ENCODE assay signal across 9 mouse cellular contexts in genomic region chr13:51567078-51567395, GRCm38 (mm10). TPM values are rescaled to one million over a fixed set of nuclear protein-coding genes. Genes with fewer than 3 reads are reported as not detected.
A peak's percentile ranks its signal among the peaks of the same experiment; 100 is the strongest.
DNase-seq lines count a peak whose midpoint lies in the region; ATAC-seq lines count a peak whose summit lies in the region.
"Had no signal": no experiment of that assay in that cellular context is flagged by ENCODE, and none has a peak within 500 bp of the region (broad histone marks: within the 10 kb centered on the region; RNA-seq: fewer than 3 reads in every experiment).

No protein-coding gene starts in this region.

- peak overlapping the region; percentile 84 for H3K4me2 ChIP-seq in stomach, embryonic 14.5 days (replicated peaks; ENCODE audit: low read depth, low read length)

- H3K9ac ChIP-seq in stomach, embryonic 14.5 days (replicated peaks; ENCODE audit: low read depth, low read length), result peak overlapping the region; percentile 33; the same call in 1 of the 2 replicates

- H3K4me1 ChIP-seq in stomach, embryonic 14.5 days (ENCODE audit: control insufficient read depth, insufficient read depth, low read length), result peaks cover 23% of the 10 kb centered on the region; the same call in 1 of the 2 replicates

- no peak overlapping the region for H3K27ac ChIP-seq in stomach, embryonic 14.5 days (ENCODE audit: low read length)

- H3K27me3 ChIP-seq in stomach, embryonic 14.5 days (ENCODE audit: control insufficient read depth, insufficient read depth, low read length), result peaks cover 42% of the 10 kb centered on the region

- ATAC-seq in stomach, embryonic 14.5 days (ENCODE audit: insufficient number of reproducible peaks, insufficient read depth, low FRiP score, low read depth), result no peak

- no peaks in the 10 kb centered on the region for H3K9me3 ChIP-seq in stomach, embryonic 14.5 days (ENCODE audit: control insufficient read depth, low read depth, low read length)

- peak overlapping the region; percentile 37 for H3K4me3 ChIP-seq in stomach, embryonic 14.5 days (ENCODE audit: low read depth, low read length)

- DNase-seq in gastrocnemius, postnatal 10 days, result peak; percentile 31
- no peak for DNase-seq in gastrocnemius, adult 8-10 months (ENCODE audit: low spot score in 2 of 2)
- peak; percentile 24 for DNase-seq in right cerebral cortex, postnatal 14 days
- DNase-seq in right cerebral cortex, postnatal 36 days (ENCODE audit: low spot score in 2 of 2), result no peak
- peak; percentile 30 to 36 for DNase-seq in kidney, postnatal 4 days
- no peak for DNase-seq in adrenal gland, adult 2 months
- DNase-seq in MN1 (ENCODE audit: low spot score), result no peak

- no peaks in the 10 kb centered on the region for H3K36me3 ChIP-seq in stomach, embryonic 14.5 days (ENCODE audit: control insufficient read depth, insufficient read depth, low read length)

- under 1% methylated on average over 42 of the region's 42 CpGs for WGBS in stomach, embryonic 14.5 days

RNA-seq across cellular contexts. Expression of gene Shc3, which starts 2.2 kb away (rescaled TPM):
- 1 to 10 TPM; 3.0 to 4.1 TPM for total RNA-seq in gastrocnemius, postnatal 10 days (2021)
- 1 to 10 TPM in 2 of 4 experiments, under 1 TPM in 2; 0.75 to 1.1 (median 1.0) TPM for total RNA-seq in gastrocnemius, adult 8-10 months (2022)
- 0.46 and 0.50 TPM in 2 replicates for polyA plus RNA-seq in stomach, embryonic 14.5 days (2014; fragmentation: Nextera tagmentation; extraction: Ambion mirVana)
- 1 to 10 TPM in 1 of 2 experiments, under 1 TPM in 1; 0.98 to 1.5 TPM for total RNA-seq in adrenal gland, adult 2 months (2021)
- polyA plus RNA-seq in adrenal gland, adult 2 months (2012; rRNA removed), result 1.4 TPM in 2 replicates
- total RNA-seq: common myeloid progenitor, adult 5-6 weeks had no signal

Comparison
In these comparisons a context has a peak if more than half of its experiments do, and no peak if none do; other contexts are left out.
1. DNase-seq: peak in gastrocnemius, postnatal 10 days (single experiment), right cerebral cortex, postnatal 14 days (single experiment) and kidney, postnatal 4 days (2 of 2); none in gastrocnemius, adult 8-10 months (0 of 2), right cerebral cortex, postnatal 36 days (0 of 2), adrenal gland, adult 2 months (single experiment) and MN1 (single experiment).